Mouse (Mus musculus) 3134 (cell line): Measurements from ENCODE around the gene Dennd1a.

Experiments used
- DNase-seq: peaks from one replicate; pipeline ENCODE4 v3.0.0-alpha.2; 2011; ENCODE audit warnings: low spot score; ENCODE audit not compliant: insufficient read length; ENCODE audit errors: extremely low read depth

Gene Dennd1a

DNA sequence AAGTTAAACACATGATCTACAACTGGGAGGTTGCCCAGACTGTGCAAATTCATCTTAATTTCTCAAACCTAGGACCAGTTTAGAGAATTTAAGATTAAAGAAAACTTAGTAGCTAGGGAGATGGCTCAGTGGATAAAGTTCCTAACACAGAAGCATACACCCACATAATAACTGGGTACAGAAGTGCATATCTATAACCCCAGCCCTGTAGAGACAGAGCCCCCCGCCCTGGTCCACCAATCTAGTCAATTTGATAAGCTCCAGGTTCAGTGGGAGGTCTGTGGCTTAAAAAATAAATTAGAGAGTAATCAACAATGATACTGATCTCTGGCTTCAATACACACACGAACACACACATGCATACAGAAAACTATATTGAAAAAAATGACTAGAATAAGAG, 51.6 kb downstream of the Dennd1a start:
- no peak for DNase-seq

DNA sequence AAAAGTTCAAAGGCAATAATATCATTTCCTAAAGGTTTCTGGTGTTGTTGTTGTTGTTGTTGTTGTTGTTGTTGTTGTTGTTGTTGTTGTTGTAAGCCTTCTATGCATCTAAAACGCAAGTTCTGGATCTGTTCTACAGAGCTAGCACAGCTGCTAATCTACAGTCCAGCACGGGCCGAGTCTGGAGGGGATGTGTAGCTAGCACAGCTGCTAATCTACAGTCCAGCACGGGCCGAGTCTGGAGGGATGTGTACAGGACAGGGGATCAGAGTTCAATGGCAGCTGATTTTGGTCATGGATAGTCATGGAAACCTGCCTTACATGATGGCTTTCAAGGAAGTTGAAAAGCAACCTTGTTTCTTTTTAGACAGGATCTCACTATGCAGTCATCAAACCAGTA, 57.3 kb downstream of the Dennd1a start:
- no peak for DNase-seq

- no peak for DNase-seq
Measured at GRCm38 (mm10) chr2:38223759-38224158, 63.4 kb downstream of the Dennd1a start.

DNA sequence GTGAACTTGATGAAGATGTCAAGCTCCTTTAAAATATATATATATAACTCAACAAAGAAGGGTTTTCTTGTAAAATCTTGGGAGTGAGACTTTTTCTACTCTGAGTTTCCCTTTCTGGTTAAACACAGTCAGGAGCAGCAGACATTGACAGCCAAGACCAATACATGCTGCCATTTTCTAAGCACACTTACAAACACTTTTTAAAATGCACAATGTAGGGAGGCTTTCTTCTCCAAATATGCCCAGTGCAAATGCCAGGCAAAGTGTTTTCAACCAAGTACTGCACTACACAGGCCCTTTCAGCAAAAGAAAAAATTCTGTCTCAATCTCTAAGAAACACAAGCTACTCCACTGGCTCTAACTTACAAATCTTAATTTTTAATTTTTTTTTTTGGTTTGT, 65.7 kb downstream of the Dennd1a start:
- DNase-seq = no peak

DNA sequence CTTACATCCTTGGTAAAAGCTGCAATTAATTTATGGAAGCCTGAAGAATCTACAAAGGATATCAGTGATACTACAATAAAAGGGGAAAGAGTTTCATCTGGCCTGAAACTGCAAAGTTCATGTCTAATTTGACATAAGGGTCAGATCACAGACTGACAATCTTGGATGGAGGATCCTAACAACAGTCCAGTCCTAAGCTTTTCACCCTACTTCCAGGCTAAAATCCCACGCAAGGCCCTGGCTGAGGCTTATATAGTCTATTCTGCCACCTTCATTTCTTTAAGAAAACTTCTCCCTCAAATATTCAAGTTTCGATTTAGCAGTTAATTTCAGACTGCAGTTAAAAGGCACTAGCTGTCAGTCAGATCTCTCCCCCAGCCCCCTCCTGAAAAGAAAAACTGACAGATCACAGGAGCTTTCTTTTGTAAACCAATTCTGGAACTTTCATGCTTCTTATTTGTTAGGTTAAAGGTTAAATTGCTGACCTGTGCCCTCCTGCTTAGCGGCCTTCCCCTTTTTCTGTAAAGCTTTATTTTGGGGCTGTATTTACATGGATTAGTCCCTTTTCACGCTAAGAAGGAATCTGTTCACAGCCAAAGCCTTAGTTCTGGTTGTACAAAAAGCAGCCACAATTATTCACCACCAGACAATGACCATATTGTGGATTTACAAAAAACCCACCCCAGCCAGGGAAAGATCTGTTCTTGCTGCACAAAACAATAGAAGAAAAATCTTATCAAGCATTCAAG, 66.3 kb downstream of the Dennd1a start:
- DNase-seq = no peak

DNA sequence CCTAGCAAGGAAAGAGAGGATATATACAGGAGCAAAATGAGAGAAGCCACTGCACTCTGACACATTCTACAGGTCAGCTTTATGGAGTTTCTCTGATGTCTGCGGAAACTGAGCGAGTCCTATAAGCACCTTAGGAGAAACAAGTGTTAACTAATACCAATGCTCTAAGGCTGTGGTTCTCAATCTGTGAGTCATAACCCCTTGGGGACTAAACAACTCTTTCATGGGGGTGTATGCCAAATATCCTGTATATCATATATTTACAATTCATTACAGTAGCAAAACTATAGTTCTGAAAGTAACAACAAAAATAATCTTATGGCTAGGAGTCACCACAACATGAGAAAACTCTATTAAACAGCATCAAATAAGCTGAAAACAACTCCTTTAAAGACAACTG, 67.5 kb downstream of the Dennd1a start:
- no peak for DNase-seq

DNA sequence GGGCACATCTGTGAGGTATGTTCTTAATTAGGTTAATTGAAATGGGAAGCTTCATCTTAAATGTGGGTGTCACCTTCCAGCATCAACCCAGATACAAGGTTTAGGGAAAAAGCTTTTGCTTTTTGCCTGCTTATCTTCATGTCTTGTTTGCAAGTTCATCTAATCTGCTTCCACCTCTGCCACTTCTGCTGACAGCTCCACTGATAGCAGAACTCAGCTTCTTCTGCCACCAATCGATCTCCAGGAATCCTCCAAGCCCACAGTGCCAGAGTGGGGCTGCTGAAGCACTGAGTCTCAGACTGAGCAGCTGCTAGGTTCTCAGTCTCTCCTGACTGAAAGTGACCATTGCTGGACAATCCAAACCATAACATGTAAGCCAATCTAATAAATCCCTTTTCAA, 74.1 kb downstream of the Dennd1a start:
- DNase-seq = no peak

DNA sequence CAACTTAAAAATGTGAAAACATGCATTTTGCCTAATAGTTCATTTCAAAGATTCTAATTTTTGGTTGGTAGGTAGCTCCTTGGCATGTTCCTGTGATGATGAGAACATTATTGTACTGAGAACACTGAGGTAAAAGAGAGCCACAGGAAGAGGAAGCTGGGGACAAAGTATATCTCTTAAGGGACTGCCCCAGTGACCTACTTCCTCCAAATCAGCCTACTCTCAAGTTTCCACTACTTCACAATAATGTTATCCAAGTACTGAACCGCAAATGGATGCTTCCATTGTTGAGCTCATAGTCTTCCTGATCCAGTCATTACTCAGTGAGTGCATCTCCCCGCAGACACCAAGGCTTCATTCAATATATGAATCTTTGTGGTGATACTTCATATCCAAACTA, 75.8 kb downstream of the Dennd1a start:
- no peak for DNase-seq

DNA sequence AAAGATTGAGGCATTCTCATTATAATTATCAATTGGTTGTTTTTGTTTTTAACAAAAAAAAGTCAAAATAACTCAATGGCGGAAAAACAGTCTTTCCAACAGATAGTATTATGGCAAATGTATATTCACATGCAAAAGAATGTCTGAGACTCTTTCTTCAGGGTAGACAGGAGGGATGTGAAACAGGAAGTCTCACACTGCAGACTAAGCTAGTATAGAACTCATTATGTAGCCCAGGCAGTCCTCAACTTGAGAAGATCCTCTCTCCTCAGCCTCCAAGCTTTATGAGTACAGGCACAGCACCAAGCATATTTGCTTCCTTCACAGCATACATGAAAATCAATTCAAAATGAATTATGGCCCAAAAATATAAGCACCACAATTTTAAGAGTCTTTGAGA, 79.4 kb downstream of the Dennd1a start:
- no peak for DNase-seq

DNA sequence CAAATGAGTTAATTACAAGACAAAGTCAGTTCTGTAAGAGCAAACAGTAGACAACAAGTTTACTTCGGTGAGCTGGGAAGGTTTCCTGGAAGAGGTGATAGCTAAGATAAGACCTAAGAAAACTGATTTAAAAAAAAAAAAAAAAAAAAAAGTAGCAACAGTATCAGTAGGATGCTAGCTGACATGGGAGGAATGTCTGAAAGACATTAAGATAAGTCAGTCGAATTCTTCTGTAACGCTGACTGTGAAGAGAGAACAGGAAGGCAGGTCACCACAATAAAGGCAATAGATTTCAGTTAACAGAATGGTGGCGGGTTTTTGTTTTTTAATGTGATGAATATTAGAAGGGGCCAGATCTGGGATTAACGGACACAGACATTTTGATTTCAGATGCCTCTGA, 81.9 kb downstream of the Dennd1a start:
- no peak for DNase-seq

DNA sequence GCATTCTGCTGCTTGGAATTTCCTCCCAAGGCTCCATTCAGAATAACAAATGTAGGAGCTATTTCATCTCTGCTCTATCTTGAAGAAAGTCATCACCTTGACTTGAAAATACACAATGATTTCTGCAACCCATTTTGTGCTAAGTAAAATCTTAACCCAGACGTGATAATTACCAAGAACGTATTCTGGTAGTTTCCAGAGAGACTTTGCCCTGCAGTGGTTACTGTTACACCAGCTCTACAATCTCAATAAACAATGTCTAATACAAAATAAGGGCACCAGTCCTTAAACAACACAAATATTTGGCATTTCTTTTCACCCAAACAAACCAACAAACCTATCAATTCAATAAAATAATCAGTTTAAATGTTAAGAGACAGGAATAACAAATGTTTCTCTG, 82.5 kb downstream of the Dennd1a start:
- no peak for DNase-seq

- DNase-seq = no peak
Measured at GRCm38 (mm10) chr2:38198072-38198471, 89.1 kb downstream of the Dennd1a start.

GRCm38 (mm10) chr2:38196199-38197060, 90.8 kb downstream of the Dennd1a start:
- DNase-seq = no peak

- DNase-seq = no peak
Measured at GRCm38 (mm10) chr2:38192007-38192406, 95.2 kb downstream of the Dennd1a start.

DNA sequence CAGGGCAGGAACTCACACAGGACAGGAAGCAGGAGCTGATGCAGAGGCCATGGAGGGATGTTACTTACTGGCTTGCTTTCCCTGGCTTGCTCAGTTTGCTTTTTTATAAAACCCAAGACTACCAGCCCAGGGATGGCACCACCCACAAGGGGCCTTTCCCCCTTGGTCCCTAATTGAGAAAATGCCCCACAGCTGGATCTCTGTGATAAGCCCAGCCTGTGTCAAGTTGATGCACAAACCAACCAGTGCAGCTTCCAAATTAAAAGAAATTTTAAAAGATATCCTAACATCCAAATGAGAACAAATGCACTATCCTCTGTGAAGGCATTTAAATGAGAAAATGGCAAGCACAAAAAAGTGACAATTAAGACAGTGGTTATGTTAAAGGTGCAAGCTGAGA, 95.6 kb downstream of the Dennd1a start:
- no peak for DNase-seq

DNA sequence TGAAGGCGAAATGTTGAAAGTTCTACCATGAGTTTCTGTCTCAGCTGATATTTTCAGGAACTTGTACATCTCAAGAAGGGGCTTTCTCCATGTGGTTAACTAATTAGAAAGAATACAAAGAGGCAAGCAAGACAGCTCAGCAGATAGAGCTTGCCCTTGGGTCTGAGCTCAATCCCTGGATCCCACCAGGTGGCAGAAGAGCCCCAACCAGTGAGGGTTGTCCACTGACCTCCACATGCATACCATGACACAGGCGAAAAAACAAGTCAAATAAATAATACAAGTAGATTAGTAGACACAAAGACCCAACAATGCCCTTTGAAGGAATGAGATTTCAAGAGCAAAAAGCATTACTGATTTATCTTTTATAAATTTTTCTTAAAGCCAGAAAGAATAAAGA, 100.8 kb downstream of the Dennd1a start:
- DNase-seq = no peak

DNA sequence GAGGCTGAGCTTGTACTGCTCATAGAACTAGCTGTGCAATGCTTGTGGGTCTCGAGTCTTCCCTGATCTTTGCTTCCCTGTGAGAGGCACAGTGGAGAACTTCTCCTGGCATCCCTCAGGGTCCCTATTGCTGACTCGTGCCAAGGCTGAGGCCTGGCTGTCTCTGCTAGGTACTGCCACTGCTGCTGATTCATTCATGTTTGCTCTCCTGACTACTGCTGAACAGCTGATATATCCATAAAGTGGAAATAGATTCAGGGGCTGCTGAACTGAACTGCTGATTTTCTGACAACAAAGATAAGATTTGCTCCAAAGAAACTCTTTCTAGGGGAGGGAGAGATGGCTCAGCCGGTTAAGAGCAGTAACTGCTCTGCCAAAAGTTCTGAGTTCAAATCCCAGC, 102.2 kb downstream of the Dennd1a start:
- no peak for DNase-seq

DNA sequence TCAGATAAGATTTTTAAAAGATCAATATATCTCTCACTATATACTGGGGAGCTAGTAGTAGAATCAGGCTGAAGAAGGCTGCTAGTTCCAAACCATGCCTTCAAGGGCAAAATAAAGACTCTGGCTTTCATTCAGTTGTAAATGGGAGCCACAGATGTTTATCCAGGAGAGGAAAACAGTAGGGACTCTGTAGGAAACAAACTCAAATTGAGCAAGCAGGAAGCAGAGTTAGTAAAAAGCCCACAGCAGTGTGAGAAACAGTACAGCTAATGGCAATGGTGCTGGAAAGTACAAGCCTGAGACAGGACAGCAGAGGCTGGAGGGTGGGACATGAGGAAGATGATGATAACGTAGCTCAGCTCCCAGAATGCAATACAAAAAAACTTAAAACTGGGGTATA, 103.3 kb downstream of the Dennd1a start:
- DNase-seq = no peak

GRCm38 (mm10) chr2:38182283-38182682, 104.9 kb downstream of the Dennd1a start:
- DNase-seq = no peak

- no peak for DNase-seq
Measured at GRCm38 (mm10) chr2:38177583-38177978, 109.6 kb downstream of the Dennd1a start.

- DNase-seq = no peak
Measured at GRCm38 (mm10) chr2:38176870-38177582, 110.2 kb downstream of the Dennd1a start.
